Mouse (Mus musculus): Measurements from ENCODE around the gene Zfp292.

Gene Zfp292

DNA sequence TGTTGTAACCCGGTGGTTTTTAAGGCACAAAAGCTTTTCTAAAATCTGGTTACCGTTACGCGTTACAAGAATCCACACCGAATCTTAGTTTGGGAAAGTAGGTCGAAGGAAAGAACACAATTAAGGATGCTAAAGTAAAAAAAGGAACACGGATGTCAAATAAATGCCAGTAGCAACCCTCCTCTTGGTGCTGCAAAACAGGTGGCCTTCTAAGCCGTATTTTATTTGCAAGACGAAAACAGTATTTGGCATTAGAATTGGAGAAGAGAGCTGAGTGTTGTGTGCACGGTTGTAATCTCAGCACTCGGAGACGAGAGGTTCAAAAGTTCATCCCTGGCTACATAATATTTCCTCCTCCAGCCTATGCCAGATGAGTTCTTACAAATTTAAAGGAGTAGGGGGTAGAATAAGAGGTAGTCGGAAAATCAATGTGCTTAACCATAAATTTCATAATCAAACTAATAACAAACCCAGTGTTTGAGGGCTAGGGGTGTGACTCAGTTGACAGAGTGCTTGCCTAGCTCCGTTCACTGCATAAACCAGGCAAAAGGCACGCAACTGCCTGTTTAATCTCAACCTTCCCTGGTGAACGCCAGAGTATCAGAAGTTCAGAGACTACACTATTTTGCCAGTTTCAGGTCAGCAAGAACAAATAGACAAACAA lies 738 bp upstream of the Zfp292 start:
- no peak for DNase-seq (ENCODE audit: extremely low read depth, low read depth, low spot score)

DNA sequence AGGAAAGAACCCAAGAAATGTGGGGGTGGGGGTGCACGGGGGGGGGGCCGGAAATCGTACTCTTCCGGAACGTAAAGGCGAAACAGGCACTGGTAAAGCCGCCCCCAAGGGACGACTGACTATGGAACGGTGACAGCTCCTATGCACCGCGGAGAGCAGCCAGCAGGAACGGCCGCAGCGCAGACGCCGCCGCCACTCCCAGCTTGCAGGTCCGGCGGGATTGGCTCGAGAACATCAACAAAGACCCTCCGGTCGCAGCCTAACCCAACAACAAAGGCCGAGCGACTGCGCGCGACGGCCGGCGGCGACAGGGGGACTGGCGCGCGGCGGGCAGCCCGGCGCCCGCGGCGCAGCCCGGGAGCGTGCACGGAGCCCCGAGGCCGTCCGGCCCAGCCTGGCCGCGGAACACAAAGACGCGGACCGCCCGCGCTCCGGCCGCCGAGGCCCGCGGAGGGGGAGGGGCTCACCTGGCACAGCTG lies 430 bp downstream of the Zfp292 start:
- DNase-seq (ENCODE audit: extremely low read depth, low read depth, low spot score): no peak

DNA sequence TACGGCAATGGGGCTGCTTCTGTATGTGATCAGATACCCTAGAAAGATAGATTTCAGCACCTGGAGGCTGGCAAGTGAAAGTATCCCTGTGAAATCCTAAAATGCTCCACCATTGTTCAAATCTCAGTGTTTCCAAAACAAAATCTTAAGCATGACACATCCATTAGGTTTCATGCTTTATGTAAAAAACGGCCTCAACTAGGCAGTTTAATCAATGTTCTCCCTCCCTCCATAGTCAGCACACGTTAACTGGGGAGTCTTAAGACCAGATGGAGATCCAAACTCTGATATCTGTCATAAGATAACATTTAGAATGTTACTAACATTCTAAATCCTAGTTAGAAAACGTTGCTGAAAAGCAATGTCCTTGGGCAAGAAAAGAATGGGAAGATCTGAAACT lies 909 bp downstream of the Zfp292 start:
- DNase-seq (ENCODE audit: extremely low read depth, low read depth, low spot score): no peak

DNA sequence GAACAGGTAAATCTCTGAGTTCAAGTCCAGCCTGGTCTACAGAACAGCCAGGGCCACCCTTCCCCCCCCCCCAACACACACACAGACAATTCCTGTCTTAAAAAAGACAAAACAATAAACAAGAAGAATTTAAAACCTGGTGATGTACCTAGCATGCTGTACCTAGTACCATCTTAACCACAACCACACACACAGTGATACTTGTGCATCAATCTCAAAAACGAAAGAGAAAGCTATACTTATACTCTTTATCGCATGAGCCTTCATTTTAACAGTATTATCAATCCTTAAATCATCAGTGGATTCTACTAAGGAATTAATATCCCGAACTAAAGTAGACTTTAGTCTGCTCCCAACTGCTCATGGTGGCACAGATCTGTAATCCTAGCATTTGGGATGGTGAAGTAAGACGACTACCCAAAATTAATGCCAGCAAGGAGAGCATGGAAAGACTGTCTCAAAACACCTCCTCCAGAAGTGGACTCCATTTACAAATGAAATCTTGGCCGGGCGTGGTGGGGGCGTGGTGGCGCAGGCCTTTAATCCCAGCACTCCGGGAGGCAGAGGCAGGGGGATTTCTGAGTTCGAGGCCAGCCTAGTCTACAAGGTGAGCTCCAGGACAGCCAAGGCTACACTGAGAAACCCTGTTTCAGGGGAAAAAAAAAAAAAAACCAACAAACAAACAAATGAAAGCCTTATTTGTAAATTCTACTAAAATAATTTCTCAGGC lies 1.7 kb downstream of the Zfp292 start:
- no peak for DNase-seq (ENCODE audit: extremely low read depth, low read depth, low spot score)

DNA sequence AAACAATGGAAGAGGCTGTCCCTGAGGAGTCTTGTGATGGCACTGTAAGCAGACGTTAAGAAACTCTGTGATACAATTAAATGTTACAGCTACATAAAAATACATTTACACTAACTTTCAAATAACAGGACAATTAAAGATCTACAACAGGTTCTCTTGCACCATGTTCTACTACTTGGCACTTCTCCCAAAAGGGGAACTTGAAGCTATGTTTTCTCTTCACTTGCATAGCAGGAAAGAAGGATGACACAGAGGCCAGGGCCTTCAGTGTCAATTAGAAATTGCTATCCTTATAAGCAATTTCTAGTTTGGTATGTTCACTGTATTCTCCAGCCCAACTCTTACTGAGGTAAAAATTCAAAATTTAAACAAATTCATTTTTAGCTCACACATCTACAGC lies 8.5 kb downstream of the Zfp292 start:
- no peak for DNase-seq (ENCODE audit: extremely low read depth, low read depth, low spot score)

DNA sequence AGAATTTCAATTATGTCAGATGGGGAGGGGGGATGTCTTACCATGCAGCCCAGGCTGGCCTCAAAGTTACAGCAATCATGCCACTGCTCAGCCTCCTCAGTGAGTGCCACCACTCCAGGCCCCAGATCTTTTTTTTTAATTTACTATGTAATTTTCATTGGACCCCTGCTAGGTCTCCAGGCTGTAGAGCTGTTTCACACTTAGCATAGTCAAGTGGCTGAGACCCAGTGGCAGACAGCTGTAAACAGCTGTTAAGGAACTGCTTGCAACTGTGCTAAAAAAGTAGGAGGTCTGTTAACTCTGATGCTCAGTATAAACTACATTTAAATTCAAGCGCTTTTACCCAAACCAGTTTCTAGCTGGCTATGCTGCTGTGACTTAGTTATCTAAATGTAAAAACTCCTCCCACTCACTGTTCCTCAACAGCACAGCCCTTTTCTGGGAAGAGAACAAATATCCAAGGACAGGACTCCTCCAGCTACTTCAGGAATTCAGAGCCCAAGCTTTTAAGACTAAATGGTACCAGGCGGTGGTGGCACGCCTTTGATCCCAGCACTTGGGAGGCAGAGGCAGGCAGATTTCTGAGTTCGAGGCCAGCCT lies 9.8 kb downstream of the Zfp292 start:
- DNase-seq (ENCODE audit: extremely low read depth, low read depth, low spot score): no peak

DNA sequence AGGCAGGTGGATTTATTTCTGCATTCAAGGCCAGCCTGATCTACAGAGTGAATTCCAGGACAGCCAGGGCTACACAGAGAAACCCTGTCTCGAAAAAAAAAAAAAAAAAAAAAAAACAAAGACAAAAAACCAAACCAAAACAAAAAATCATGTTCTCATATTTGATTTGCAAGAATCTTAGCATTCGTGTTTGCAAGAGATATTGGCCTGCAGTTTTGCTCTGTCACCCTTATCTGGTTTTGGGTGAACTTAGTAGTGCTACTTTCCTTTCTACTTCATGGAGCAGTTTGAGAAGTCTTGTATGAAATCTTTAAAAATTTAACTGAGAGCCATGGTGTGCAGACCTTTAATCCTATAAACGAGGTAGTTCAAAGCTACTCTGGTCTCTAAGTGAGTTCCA lies 12.9 kb downstream of the Zfp292 start:
- no peak for DNase-seq (ENCODE audit: extremely low read depth, low read depth, low spot score)

DNA sequence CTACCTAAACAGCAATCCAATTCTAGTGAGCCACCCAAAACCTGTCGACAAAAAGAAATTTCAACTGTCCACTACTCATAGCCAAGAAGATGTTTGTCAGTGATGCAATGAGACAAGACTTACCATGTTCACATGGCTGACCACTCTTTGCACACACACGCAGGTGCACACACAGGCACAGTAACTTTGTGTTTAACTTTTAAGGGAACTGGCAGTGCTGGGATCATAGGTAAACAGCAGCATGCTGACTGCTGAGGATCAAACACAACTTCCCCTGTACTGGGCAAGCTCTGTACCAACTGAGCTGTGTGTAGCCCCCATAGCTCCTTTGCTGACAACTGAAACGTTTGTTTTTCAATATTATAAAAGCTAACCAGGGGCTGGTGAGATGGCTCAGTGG lies 21.3 kb downstream of the Zfp292 start:
- DNase-seq (ENCODE audit: extremely low read depth, low read depth, low spot score): no peak

DNA sequence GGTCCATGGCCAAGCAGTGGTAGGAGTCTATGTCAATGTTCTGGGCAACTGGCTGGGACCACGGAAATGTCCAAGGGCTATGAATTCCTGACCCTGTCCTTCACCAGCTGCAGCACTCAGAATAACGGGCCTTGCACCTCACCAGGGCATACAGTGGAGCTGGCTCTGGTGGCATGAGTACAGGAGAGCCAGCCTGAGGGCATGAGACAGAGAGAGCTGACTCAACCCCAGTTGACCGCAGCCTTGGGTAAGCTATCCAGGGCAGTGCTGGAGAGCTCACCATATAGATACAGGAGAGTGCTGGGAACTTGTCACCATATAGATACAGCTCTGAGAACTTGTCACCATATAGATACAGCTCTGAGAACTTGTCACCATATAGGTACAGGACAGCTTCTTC lies 23.3 kb downstream of the Zfp292 start:
- DNase-seq (ENCODE audit: extremely low read depth, low read depth, low spot score): no peak

DNA sequence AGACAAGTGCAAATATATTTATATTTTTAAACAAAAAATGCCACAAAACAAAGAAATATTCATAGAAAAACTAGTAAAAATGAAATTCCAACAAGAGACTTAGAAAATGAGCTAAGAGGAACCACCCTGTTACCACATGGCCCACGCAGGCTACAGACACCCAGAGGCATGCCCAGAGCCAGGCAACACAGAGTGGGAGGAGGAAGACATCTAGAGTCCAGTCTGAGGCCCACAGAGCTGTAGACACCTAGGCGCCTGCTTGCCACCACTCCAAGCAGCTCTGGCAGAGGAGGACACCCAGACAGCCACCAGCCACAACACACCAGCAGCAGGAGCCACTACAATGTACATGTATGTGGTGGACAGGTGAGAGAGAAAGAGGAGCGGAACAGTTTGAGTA lies 23.9 kb downstream of the Zfp292 start:
- no peak for DNase-seq (ENCODE audit: extremely low read depth, low read depth, low spot score)

DNA sequence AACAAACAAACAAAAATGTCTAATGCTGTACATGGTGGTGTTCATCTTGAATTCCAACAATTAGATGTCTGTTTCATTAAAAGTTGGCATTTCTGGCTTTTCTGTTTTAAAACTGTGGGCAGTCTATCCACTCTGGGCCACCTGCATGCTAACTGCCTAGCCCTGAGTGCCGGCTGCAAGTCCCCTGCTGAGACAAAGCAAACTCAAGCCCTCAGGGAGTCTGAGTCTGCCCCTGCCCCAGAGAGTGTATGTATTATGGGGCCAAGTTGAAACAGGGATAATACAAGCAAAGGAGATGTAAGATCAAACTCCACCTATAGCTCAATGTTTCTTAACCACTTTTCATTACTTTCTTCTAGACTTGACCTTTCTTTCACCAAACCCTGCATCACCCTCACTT lies 26.8 kb downstream of the Zfp292 start:
- no peak for DNase-seq (ENCODE audit: extremely low read depth, low read depth, low spot score)

DNA sequence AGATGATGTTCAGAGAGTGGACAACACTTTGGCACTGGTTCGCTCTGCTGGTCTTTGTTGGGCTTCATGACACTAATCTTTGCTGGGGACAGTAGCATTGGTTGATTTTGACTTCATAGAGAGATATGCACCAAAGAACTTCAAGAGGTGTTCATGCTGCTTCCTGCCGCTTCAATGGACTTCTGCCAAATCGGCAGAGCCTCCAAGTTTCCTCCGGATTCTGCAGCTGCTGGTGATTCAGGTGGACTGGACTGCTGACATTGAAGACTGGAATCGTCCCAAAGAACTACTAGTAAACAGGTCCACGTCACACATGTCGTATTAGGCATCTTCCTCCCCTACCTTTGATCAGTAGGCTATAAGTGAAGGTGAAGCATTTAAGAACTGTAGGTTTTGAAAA lies 30.7 kb downstream of the Zfp292 start:
- DNase-seq (ENCODE audit: extremely low read depth, low read depth, low spot score): no peak

DNA sequence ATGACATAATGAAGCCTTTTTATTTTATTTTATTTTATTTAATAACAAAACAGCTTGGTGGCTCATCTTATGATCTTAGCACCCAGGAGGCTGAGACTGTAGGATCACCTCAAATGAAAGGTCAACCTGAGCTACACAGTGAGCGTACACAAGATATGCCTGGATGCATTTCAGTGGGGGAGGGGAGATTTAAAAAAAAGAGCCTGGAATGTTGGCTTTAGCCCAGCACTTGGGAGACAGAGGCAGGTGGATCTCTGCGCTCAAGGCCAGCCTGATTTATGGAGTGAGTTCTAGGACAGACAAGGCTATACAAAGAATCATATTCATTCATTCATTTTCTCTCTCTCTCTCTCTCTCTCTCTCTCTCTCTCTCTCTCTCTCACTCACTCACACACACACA lies 32.6 kb downstream of the Zfp292 start:
- no peak for DNase-seq (ENCODE audit: extremely low read depth, low read depth, low spot score)

DNA sequence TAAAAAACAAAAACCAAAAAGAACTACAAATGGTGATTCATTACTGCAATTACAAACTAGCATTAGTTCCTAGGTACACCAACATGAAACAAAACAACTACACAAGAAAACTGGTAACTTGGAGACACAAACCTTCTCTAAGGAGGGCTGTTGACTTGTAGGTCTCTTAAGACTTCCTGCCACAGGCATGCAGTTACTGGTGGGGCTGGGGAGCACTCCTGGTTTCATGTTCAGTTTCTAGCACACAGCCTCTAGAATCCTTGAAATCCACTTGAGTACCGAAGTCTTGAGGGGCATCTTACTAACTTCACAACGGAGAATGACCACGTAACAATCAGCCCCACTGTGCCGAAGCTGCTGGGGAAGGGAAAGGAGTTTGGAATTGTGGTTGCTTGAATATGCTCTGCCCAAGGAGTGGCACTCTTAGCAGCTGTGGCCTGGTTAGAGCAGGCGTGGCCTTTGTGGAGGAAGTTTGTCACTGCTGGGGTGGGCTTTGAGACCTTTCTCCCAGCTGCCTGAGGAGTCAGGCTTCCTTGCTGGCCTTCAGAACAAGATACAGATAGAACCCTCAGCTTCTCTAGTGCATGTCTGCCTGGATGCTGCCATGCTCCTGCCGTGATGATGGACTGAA lies 35.0 kb downstream of the Zfp292 start:
- no peak for DNase-seq (ENCODE audit: extremely low read depth, low read depth, low spot score)

DNA sequence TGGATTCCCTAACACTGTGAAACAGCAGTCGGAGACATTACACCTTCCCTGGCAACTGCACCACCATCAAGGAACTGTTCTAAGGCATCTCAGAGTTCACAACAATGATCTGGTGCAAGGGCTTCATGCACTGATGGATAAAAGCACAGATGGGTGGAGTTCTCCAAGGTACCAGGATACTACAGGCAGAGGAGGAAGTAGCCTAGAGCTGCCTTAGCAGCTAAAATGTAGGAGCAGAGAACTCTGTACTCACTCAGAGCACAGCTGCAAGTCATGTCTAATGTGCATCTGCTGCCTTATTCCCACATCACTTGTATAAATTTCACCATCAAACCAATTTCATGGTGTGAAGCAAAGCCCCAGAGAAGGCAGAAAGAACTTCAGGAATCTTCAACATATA lies 38.9 kb downstream of the Zfp292 start:
- no peak for DNase-seq (ENCODE audit: extremely low read depth, low read depth, low spot score)

DNA sequence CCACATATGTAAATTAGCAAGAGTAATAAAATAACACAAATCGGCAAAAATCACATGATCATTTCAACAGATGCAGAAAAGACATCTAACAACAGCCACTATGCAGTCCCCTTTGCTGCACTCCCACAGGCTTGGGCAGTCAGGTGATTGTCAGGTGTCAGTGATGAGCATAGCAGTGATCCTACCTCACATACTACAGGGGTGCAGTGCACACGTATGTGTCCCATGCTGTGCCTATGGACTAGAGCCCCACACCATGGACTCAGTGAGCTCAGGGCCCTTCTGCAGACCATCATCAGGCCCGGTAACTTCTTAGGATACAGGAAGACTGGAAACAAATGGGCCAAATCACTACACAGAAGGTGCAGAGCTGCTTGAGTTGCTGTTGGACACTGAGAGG lies 39.9 kb downstream of the Zfp292 start:
- DNase-seq (ENCODE audit: extremely low read depth, low read depth, low spot score): no peak

DNA sequence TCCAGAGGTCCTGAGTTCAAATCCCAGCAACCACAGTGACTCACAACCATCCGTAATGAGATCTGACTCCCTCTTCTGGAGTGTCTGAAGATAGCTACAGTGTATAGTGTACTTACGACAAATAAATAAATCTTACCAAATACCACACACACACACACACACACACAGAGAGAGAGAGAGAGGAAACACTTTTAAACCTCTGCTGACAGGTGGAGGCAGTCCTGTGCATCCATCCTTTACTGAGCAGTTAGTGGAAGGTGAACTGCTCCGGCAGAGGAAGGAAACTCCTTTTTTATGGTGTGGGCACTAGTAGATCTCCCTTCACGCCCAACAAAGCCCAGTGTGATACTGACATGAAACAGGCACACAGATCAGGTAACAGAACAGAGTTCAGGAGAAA lies 51.3 kb downstream of the Zfp292 start:
- no peak for DNase-seq (ENCODE audit: extremely low read depth, low read depth, low spot score)

DNA sequence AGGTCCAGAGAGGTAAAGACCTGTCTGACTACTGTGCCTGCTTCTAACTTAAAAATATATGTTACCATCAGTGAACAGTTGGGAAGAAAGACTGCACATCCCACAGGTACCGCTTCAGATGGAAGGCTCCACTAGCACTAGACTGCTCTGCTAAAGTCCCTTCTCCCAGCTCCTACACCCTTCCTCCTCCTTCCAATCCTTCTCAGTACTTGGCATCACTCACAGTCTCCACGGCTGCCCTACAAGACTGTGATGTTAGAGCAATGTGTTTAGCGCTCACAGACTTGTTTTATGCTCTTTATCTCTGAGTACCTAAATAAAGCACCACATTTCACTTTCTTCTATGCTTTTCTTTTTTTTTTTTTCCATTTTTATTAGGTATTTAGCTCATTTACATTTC lies 53.3 kb downstream of the Zfp292 start:
- DNase-seq (ENCODE audit: extremely low read depth, low read depth, low spot score): no peak

DNA sequence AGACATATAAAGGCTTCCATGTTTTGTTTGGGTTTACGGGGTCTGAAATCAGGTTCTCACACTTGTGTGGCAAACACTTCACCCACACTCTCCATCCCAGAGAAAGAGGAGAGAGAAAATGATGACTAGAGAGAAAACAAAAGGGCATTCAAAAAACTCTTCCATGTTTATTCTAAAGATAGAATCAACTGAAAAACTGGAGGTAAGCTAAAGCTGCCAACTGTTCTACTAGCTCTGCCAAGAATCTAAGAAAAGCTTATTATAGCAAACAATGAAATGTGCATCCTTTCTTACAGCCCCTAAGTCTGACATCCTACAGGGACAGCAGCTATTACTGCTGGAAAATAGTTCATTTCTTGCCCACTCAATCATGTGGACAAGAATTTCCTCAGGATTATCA lies 58.9 kb downstream of the Zfp292 start:
- no peak for DNase-seq (ENCODE audit: extremely low read depth, low read depth, low spot score)

DNA sequence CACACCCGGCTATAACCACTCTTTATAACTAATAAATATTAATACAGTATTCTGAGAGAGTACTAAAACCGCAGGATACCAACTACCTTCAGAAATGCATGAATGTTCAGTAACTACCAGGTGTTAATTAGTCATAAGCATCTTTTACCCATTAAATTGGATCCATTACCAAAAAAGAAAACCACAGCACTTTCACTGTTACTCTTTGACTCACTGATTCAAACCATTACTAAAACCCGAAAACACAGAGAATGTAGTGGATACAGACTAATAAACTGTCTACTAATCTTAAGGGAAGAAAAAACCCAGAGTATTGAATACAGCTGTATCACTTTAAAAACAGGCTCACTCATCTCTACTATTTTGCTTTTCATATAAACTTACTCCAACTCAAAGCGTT lies 62.9 kb downstream of the Zfp292 start:
- no peak for DNase-seq (ENCODE audit: extremely low read depth, low read depth, low spot score)

DNA sequence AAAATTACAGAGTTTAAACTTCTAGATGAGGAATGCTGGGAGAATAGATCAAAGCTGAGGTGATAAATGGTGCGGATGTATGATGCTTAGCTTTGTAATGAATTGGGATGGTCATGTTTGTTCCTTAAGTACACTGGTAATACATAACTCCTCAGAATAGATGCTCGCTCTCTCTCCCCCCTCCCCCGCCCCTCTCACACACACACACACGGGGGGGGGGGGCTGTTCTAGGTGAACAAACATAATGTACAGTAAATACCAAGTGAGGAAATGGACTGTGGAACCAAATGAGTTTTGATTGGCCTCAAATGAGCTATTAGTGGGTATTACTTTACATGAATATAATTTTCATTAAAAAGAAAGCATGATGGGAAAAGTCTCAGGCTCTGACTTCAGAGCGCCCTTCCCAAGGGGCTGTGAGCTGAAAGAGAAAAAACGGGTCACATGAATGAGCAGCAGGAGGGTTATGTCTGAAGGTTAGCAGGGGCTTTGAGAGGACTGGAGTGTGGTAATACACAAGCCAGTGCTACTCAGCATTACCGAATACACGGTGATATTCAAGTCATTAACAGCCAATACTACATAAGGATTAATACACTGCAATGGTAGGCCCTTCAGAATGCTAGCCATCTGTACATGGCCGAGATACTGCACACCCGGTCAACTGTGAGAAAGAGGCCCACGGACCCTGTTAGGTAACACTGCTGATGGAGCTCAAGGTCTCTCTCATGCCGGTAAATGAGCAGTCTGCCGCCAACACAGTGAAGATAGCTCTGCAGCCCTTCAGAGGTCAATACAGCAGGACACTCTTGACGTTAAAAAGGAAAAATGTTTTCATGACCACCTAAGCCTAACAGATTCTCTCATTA lies 81.4 kb downstream of the Zfp292 start:
- DNase-seq (ENCODE audit: extremely low read depth, low read depth, low spot score): no peak

All from fat pad, adult 2 months (tissue).